Mouse (Mus musculus): ENCODE data around the gene Zfp689. TPM values are rescaled to one million over a fixed set of nuclear protein-coding genes. Genes with fewer than 3 reads are reported as not detected.

The Zfp689 gene
- polyA plus RNA-seq, 1 experiment from 2014 or later = 4.8 TPM

- peaks cover 24% of the 10 kb centered on the region; the same call in 1 of the 2 replicates for H3K36me3 ChIP-seq (ENCODE audit: insufficient read depth, low read length)
- peak overlapping the region; percentile 96; the same call in 1 of the 2 replicates for H3K9ac ChIP-seq (ENCODE audit: low read depth, low read length)
- no peak for ATAC-seq (replicated peaks; ENCODE audit: low FRiP score, low read depth)
Measured at GRCm38 (mm10) chr7:127476855-127477254, 27.9 kb upstream of the Zfp689 start.

DNA sequence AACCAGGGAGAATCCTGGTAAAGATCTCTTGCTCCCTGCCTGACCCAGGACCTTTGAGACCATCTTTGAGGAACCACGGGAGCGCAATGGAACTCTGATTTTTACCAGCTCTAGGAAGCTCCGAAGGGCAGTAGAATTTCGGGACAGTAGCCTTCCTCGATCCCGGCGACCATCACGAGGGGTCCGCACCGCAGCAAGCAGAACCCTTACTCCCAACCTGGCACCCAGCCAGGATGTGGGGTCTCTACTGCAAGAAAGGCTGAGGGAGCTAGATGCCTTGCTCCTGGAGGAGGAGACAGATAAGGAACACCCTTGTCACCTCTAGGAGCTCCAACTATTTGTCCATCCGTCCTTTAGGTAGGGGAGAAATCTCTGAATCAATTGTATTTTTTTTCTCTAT is 27.4 kb upstream of the Zfp689 start:
- H3K9me3 ChIP-seq (replicated peaks; ENCODE audit: low read length) = no peaks in the 10 kb centered on the region
- no peak for TF ChIP-seq CTCF (IDR thresholded peaks at IDR 0.05; ENCODE audit: low read depth)
- no peak for DNase-seq (ENCODE audit: low spot score)
- no peak overlapping the region for H3K4me3 ChIP-seq (replicated peaks; ENCODE audit: low read depth, low read length)
- peaks cover 17% of the 10 kb centered on the region for H3K4me1 ChIP-seq (replicated peaks; ENCODE audit: insufficient read depth, low read length)
- H3K4me2 ChIP-seq (ENCODE audit: low read length) = no peak overlapping the region
- H3K27me3 ChIP-seq (ENCODE audit: insufficient read depth, low read length) = no peaks in the 10 kb centered on the region
- peaks cover 24% of the 10 kb centered on the region; the same call in 1 of the 2 replicates for H3K36me3 ChIP-seq (ENCODE audit: insufficient read depth, low read length)
- no peak overlapping the region for H3K27ac ChIP-seq
- no peak overlapping the region for H3K9ac ChIP-seq (ENCODE audit: low read depth, low read length)
- ATAC-seq (replicated peaks; ENCODE audit: low FRiP score, low read depth) = no peak
- WGBS = 95% methylated on average over 11 of the region's 11 CpGs

More at GRCm38 (mm10) chr7:127476855-127477254, 27.9 kb upstream of the Zfp689 start:
- Histone ChIP-seq H3K4me1 (replicated peaks; ENCODE audit: insufficient read depth, low read length) (peaks cover 17% of the 10 kb centered on the region), H3K27ac (peak overlapping the region; percentile 98; the same call in 1 of the 2 replicates), H3K27me3 (ENCODE audit: insufficient read depth, low read length) (no peaks in the 10 kb centered on the region), H3K4me2 (ENCODE audit: low read length) (peak overlapping the region; percentile 78), H3K9me3 (replicated peaks; ENCODE audit: low read length) (no peaks in the 10 kb centered on the region), H3K4me3 (replicated peaks; ENCODE audit: low read depth, low read length) (peak overlapping the region; percentile 98)
- 66% methylated on average over 4 of the region's 4 CpGs for WGBS
- no peak for DNase-seq (ENCODE audit: low spot score)
- no peak for TF ChIP-seq CTCF (IDR thresholded peaks at IDR 0.05; ENCODE audit: low read depth)

DNA sequence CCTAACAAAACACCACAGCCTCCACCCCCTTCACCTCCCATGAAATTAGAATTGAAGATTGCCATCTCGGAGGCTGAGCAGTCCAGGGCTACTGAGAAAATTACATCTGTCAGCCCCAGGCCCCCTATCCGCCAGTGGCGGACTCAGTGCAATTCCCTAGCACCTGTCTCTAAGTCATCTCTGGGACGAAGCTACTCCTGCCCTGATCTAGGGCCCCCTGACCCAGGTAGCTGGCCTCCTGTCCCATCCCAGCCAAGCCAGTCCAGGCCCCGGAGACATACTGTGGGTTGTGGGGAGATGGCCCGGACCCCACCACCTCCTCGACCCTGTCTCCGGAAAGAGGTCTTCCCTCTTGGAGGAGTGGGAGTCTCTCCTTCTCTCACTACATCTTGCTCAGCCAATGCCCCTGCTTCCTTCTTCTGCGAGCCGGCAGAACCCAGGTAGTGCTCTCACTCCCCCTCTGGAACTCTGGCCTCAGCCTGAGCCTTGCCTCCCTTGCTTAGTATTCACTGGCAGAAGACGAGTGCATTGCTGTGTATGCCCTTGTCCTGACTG is 26.3 kb upstream of the Zfp689 start:
- WGBS = 92% methylated on average over 11 of the region's 11 CpGs
- Histone ChIP-seq H3K9me3 (replicated peaks; ENCODE audit: low read length) (no peaks in the 10 kb centered on the region), H3K4me3 (replicated peaks; ENCODE audit: low read depth, low read length) (no peak overlapping the region), H3K27ac (no peak overlapping the region), H3K36me3 (ENCODE audit: insufficient read depth, low read length) (peaks cover 24% of the 10 kb centered on the region; the same call in 1 of the 2 replicates), H3K4me2 (ENCODE audit: low read length) (no peak overlapping the region), H3K4me1 (replicated peaks; ENCODE audit: insufficient read depth, low read length) (peaks cover 13% of the 10 kb centered on the region), H3K9ac (ENCODE audit: low read depth, low read length) (no peak overlapping the region), H3K27me3 (ENCODE audit: insufficient read depth, low read length) (no peaks in the 10 kb centered on the region)
- ATAC-seq (replicated peaks; ENCODE audit: low FRiP score, low read depth) (no peak), DNase-seq (ENCODE audit: low spot score) (no peak)
- TF ChIP-seq CTCF (IDR thresholded peaks at IDR 0.05; ENCODE audit: low read depth) = no peak

DNA sequence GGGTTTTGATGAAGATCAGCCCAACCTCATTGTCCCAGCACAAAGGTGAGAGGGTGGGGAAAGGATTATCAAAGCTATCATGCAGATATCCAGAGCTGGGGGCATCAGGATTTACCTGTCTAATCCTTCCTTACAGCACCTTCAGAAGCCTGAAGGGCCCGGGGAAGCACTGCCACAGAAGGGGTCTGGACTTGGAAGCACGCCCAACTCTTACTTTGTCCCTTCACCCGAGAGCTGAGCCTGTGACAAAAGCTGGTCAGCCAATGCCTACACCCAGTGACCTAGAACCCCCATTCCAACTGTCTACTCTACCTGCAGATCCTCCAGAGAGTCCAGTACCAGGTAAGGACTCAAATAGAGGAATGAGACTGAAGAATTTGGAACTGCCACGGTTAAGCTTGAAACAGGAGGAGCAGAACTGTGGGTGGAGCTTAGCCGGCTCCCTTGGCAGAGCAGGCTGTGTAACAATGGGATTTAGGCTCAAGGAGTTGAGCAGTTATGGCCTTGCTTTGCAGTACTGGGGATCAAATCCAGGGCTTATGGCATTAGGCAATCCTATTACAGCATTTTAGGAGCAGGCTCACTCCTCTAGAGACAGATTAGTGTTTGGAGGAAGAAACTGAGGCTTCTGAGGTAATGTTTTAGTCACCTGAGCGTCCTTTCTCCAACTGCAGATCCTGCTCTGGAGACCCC is 25.6 kb upstream of the Zfp689 start:
- peaks cover 11% of the 10 kb centered on the region; the same call in 1 of the 2 replicates for H3K4me1 ChIP-seq (replicated peaks; ENCODE audit: insufficient read depth, low read length)
- no peak overlapping the region for H3K27ac ChIP-seq
- TF ChIP-seq CTCF (IDR thresholded peaks at IDR 0.05; ENCODE audit: low read depth) = no peak
- DNase-seq (ENCODE audit: low spot score) (no peak), ATAC-seq (replicated peaks; ENCODE audit: low FRiP score, low read depth) (no peak)
- no peaks in the 10 kb centered on the region for H3K27me3 ChIP-seq (ENCODE audit: insufficient read depth, low read length)
- no peak overlapping the region for H3K9ac ChIP-seq (ENCODE audit: low read depth, low read length)
- no peak overlapping the region for H3K4me2 ChIP-seq (ENCODE audit: low read length)
- no peaks in the 10 kb centered on the region for H3K9me3 ChIP-seq (replicated peaks; ENCODE audit: low read length)
- peaks cover 24% of the 10 kb centered on the region; the same call in 1 of the 2 replicates for H3K36me3 ChIP-seq (ENCODE audit: insufficient read depth, low read length)
- WGBS = 73% methylated on average over 6 of the region's 6 CpGs
- H3K4me3 ChIP-seq (replicated peaks; ENCODE audit: low read depth, low read length) = no peak overlapping the region

- no peak overlapping the region for H3K4me3 ChIP-seq (replicated peaks; ENCODE audit: low read depth, low read length)
- ATAC-seq (replicated peaks; ENCODE audit: low FRiP score, low read depth) (no peak), DNase-seq (ENCODE audit: low spot score) (peak; percentile 38)
- H3K36me3 ChIP-seq (ENCODE audit: insufficient read depth, low read length) = peaks cover 24% of the 10 kb centered on the region; the same call in 1 of the 2 replicates
- WGBS = 88% methylated on average over 5 of the region's 5 CpGs
- TF ChIP-seq CTCF (IDR thresholded peaks at IDR 0.05; ENCODE audit: low read depth) = peak; percentile 50; the same call in 1 of the 2 replicates
- no peaks in the 10 kb centered on the region for H3K9me3 ChIP-seq (replicated peaks; ENCODE audit: low read length)
- H3K27me3 ChIP-seq (ENCODE audit: insufficient read depth, low read length) = no peaks in the 10 kb centered on the region
- H3K4me1 ChIP-seq (replicated peaks; ENCODE audit: insufficient read depth, low read length) = peaks cover 14% of the 10 kb centered on the region; the same call in 1 of the 2 replicates
- H3K27ac ChIP-seq = no peak overlapping the region; the same call in 1 of the 2 replicates
- no peak overlapping the region for H3K4me2 ChIP-seq (ENCODE audit: low read length)
- no peak overlapping the region for H3K9ac ChIP-seq (ENCODE audit: low read depth, low read length)
Measured at GRCm38 (mm10) chr7:127473705-127474104, 24.7 kb upstream of the Zfp689 start.

GRCm38 (mm10) chr7:127472060-127472459 is 23.1 kb upstream of the Zfp689 start:
- DNase-seq (ENCODE audit: low spot score) (peak; percentile 59), ATAC-seq (replicated peaks; ENCODE audit: low FRiP score, low read depth) (no peak)
- Histone ChIP-seq H3K4me1 (replicated peaks; ENCODE audit: insufficient read depth, low read length) (peaks cover 14% of the 10 kb centered on the region; the same call in 1 of the 2 replicates), H3K9me3 (replicated peaks; ENCODE audit: low read length) (no peaks in the 10 kb centered on the region), H3K36me3 (ENCODE audit: insufficient read depth, low read length) (peaks cover 30% of the 10 kb centered on the region; the same call in 1 of the 2 replicates), H3K27ac (peak overlapping the region; percentile 99), H3K27me3 (ENCODE audit: insufficient read depth, low read length) (no peaks in the 10 kb centered on the region), H3K4me2 (ENCODE audit: low read length) (peak overlapping the region; percentile 91), H3K4me3 (replicated peaks; ENCODE audit: low read depth, low read length) (peak overlapping the region; percentile 86), H3K9ac (ENCODE audit: low read depth, low read length) (peak overlapping the region; percentile 87)
- 0% methylated on average over 7 of the region's 7 CpGs for WGBS
- TF ChIP-seq CTCF (IDR thresholded peaks at IDR 0.05; ENCODE audit: low read depth) = no peak

Measured in kidney, postnatal 0 days (tissue).